Mouse (Mus musculus) liver, embryonic 14.5 days (tissue): Measurements from ENCODE around the gene Bmp6.

Experiments used
- CTCF ChIP-seq: IDR thresholded peaks from 2 replicates; pipeline ENCODE4 v1.5.1; 2016; ENCODE audit warnings: antibody characterized with exemption, low read depth, control low read depth
- EP300 ChIP-seq: IDR thresholded peaks from 2 replicates; pipeline ENCODE4 v1.6.1; 2016; ENCODE audit warnings: antibody characterized with exemption, low read depth

DNA sequence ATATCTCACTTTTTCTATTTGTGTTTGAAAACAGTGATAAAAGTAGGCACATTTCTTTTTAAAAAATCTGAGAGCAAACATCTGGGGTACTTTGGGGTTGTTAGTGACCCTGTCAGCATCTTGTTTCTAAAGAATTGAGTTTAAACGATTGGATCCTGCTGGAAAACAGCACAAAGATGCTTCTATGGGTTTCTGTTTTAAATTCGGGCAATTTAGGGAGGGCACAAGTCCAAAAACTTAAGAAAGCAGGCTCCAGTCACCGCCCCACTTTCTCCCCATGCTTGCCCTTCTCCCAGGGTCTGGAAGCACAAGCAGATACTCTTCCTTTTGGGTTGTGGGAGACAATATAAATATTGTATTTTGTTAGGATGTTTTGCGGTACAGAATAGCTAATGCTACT is 14.1 kb downstream of the Bmp6 start:
- TF ChIP-seq EP300 (no peak), CTCF (no peak)
